Mouse (Mus musculus) liver, postnatal 0 days (tissue): ENCODE results near the gene Lrriq1.

Experiments
- CTCF ChIP-seq: sonication (generic); IDR thresholded peaks from 2 replicates; pipeline ENCODE4 v1.5.1; 2016; ENCODE audit warnings: antibody characterized with exemption, low read depth
- EP300 ChIP-seq: IDR thresholded peaks from 2 replicates; pipeline ENCODE4 v1.6.1; 2016; ENCODE audit warnings: antibody characterized with exemption, low read depth, mild to moderate bottlenecking

DNA sequence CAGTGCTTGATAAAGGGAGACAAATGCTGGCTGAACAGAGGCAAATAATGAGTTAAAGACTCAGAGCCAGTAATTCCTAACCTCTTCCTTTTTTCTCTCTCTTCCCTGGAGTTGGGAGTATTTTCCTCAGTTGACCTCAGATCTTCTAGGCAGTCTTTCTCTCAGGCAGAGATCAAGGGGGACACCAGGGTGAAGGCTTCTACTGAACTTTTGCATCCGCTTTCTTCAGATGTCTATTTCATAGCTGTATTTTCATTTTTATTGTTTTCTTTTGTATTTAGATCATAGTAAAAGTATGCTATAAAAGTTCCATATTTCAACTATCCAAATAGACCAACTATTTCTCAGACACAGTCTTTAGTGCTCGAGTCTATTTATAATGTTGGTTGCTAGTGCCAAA, 233.6 kb downstream of the Lrriq1 start:
- no peak for TF ChIP-seq CTCF
- TF ChIP-seq EP300, result no peak
